Mouse (Mus musculus) embryonic facial prominence, embryonic 14.5 days (tissue): ENCODE data around the gene Dvl1. TPM values are rescaled to one million over a fixed set of nuclear protein-coding genes. Genes with fewer than 3 reads are reported as not detected.
A peak's percentile ranks its signal among the peaks of the same experiment; 100 is the strongest.

ENCODE experiments used
- ATAC-seq: fragments of 200-750 bp; cut with Nextera tagmentation; 2 replicates; pipeline ENCODE4 v1.8.0; 2017; ENCODE audit warnings: low read depth, moderate number of reproducible peaks, moderate TSS enrichment
- DNase-seq: peaks from one replicate; pipeline ENCODE4 v3.0.0-alpha.2; 2015; ENCODE audit warnings: low spot score
- H3K27ac ChIP-seq: fragments of 300-500 bp; sonication (generic); replicated peaks from 2 replicates; pipeline ENCODE4 v1.5.1; 2014; ENCODE audit warnings: low read depth, mild to moderate bottlenecking, low read length, moderate library complexity
- H3K27me3 ChIP-seq: fragments of 300-500 bp; sonication (generic); replicated peaks from 2 replicates; pipeline ENCODE4 v1.6.1; 2014; ENCODE audit warnings: low read length; ENCODE audit not compliant: control insufficient read depth, insufficient read depth
- H3K36me3 ChIP-seq: fragments of 300-500 bp; sonication (generic); 2 replicates; pipeline ENCODE4 v1.6.1; 2014; ENCODE audit warnings: low read length, mixed read lengths; ENCODE audit not compliant: control insufficient read depth, insufficient read depth
- H3K4me1 ChIP-seq: fragments of 300-500 bp; sonication (generic); 2 replicates; pipeline ENCODE4 v1.6.1; 2014; ENCODE audit warnings: antibody characterized with exemption, low read length; ENCODE audit not compliant: control insufficient read depth, insufficient read depth
- H3K4me2 ChIP-seq: fragments of 300-500 bp; sonication (generic); 2 replicates; pipeline ENCODE4 v1.6.1; 2014; ENCODE audit warnings: low read depth, mild to moderate bottlenecking, low read length, moderate library complexity, mixed read lengths
- H3K4me3 ChIP-seq: fragments of 300-500 bp; sonication (generic); 2 replicates; pipeline ENCODE4 v1.5.1; 2014; ENCODE audit warnings: low read depth, mild to moderate bottlenecking, low read length
- H3K9ac ChIP-seq: fragments of 300-500 bp; sonication (generic); 2 replicates; pipeline ENCODE4 v1.6.1; 2014; ENCODE audit warnings: low read depth, mild to moderate bottlenecking, low read length, moderate library complexity, mixed read lengths
- H3K9me3 ChIP-seq: fragments of 300-500 bp; sonication (generic); 2 replicates; pipeline ENCODE4 v1.6.1; 2016; ENCODE audit warnings: low read length; ENCODE audit not compliant: control insufficient read depth
- whole genome bisulfite sequencing: fragments of 180-500 bp; shearing (Covaris S2); extraction: QIAGEN DNeasy Blood & Tissue Kit; methylation state at CpG from one replicate; pipeline ENCODE4 v1.1.7; 2014; 5-methylcytosine and 5-hydroxymethylcytosine counted together
- polyA plus RNA-seq: library from polyadenylated mRNA; unstranded; fragments of >200 nt; fragmentation: Nextera tagmentation; extraction: Ambion mirVana; gene quantifications from 2 replicates; pipeline ENCODE4 v1.2.1, GENCODE M21; 2014

Gene Dvl1
- polyA plus RNA-seq, 1 experiment from 2014 or later, result 12.0 TPM

- Histone ChIP-seq H3K9me3 (no peaks in the 10 kb centered on the region), H3K4me3 (peak overlapping the region; percentile 95), H3K4me2 (peak overlapping the region; percentile 97), H3K36me3 (peaks cover 34% of the 10 kb centered on the region), H3K9ac (peak overlapping the region; percentile 86), H3K27ac (peak overlapping the region; percentile 94), H3K27me3 (no peaks in the 10 kb centered on the region), H3K4me1 (peaks cover 32% of the 10 kb centered on the region)
- DNase-seq, result peak; percentile 29
- whole genome bisulfite sequencing, result 5% methylated on average over 36 of the region's 37 CpGs
- ATAC-seq, result peak; percentile 16
These were observed 45.4 kb downstream of the Dvl1 start for GRCm38 (mm10) chr4:155892438-155893211.

GRCm38 (mm10) chr4:155893212-155893690 is 46.0 kb downstream of the Dvl1 start:
- DNase-seq (no peak), ATAC-seq (no peak)
- Histone ChIP-seq H3K4me3 (peak overlapping the region; percentile 95), H3K27ac (no peak overlapping the region), H3K36me3 (peaks cover 28% of the 10 kb centered on the region), H3K4me1 (peaks cover 32% of the 10 kb centered on the region), H3K4me2 (peak overlapping the region; percentile 97), H3K27me3 (no peaks in the 10 kb centered on the region), H3K9me3 (no peaks in the 10 kb centered on the region), H3K9ac (peak overlapping the region; percentile 86)
- WGBS, result 76% methylated on average over 7 of the region's 8 CpGs

- Histone ChIP-seq H3K9ac (peak overlapping the region; percentile 21; the same call in 1 of the 2 replicates), H3K4me2 (peak overlapping the region; percentile 97), H3K9me3 (no peaks in the 10 kb centered on the region), H3K27me3 (no peaks in the 10 kb centered on the region), H3K4me1 (peaks cover 32% of the 10 kb centered on the region), H3K36me3 (peaks cover 27% of the 10 kb centered on the region), H3K27ac (peak overlapping the region; percentile 52; the same call in 1 of the 2 replicates), H3K4me3 (peak overlapping the region; percentile 4)
- WGBS, result 20% methylated on average over 8 of the region's 8 CpGs
- ATAC-seq (no peak; the same call in 1 of the 2 replicates), DNase-seq (peak; percentile 63)
These were observed 47.2 kb downstream of the Dvl1 start for GRCm38 (mm10) chr4:155894311-155894881.

- no peak overlapping the region; the same call in 1 of the 2 replicates for H3K9ac ChIP-seq
These were observed 48.0 kb downstream of the Dvl1 start for GRCm38 (mm10) chr4:155895216-155895615.

GRCm38 (mm10) chr4:155895826-155896225 is 48.6 kb downstream of the Dvl1 start:
- Histone ChIP-seq H3K27me3 (no peaks in the 10 kb centered on the region), H3K4me3 (no peak overlapping the region)
- 87% methylated on average over 4 of the region's 4 CpGs for WGBS

More at GRCm38 (mm10) chr4:155895216-155895615, 48.0 kb downstream of the Dvl1 start:
- H3K27ac ChIP-seq, result 0 out of 2 replicates have a peak overlapping the region, but pooled peaks have one; percentile 33
- ATAC-seq (no peak), DNase-seq (peak; percentile 40)
- no peaks in the 10 kb centered on the region for H3K9me3 ChIP-seq
- WGBS, result 43% methylated on average over 6 of the region's 6 CpGs
- 0 out of 2 replicates have a peak overlapping the region, but pooled peaks have one; percentile 14 for H3K4me3 ChIP-seq
- H3K27me3 ChIP-seq, result no peaks in the 10 kb centered on the region
- peaks cover 32% of the 10 kb centered on the region for H3K4me1 ChIP-seq
- H3K4me2 ChIP-seq, result peak overlapping the region; percentile 97
- H3K36me3 ChIP-seq, result peaks cover 30% of the 10 kb centered on the region

GRCm38 (mm10) chr4:155896461-155896860 is 49.3 kb downstream of the Dvl1 start:
- peaks cover 25% of the 10 kb centered on the region for H3K4me1 ChIP-seq
- no peak overlapping the region for H3K27ac ChIP-seq
- peaks cover 42% of the 10 kb centered on the region for H3K36me3 ChIP-seq
- WGBS, result 98% methylated on average over 12 of the region's 12 CpGs
- H3K4me3 ChIP-seq, result no peak overlapping the region
- no peaks in the 10 kb centered on the region for H3K27me3 ChIP-seq
- H3K9me3 ChIP-seq, result no peaks in the 10 kb centered on the region
- DNase-seq (no peak), ATAC-seq (no peak)
- H3K4me2 ChIP-seq, result no peak overlapping the region
- no peak overlapping the region for H3K9ac ChIP-seq

More at GRCm38 (mm10) chr4:155895826-155896225, 48.6 kb downstream of the Dvl1 start:
- Histone ChIP-seq H3K4me2 (no peak overlapping the region), H3K9me3 (no peaks in the 10 kb centered on the region), H3K36me3 (peaks cover 35% of the 10 kb centered on the region), H3K9ac (no peak overlapping the region), H3K27ac (no peak overlapping the region), H3K4me1 (peaks cover 26% of the 10 kb centered on the region)
- ATAC-seq (no peak), DNase-seq (no peak)

GRCm38 (mm10) chr4:155898318-155898717 is 51.1 kb downstream of the Dvl1 start:
- ATAC-seq (no peak), DNase-seq (no peak)
- Histone ChIP-seq H3K9me3 (no peaks in the 10 kb centered on the region), H3K4me3 (no peak overlapping the region), H3K27me3 (no peaks in the 10 kb centered on the region), H3K27ac (no peak overlapping the region), H3K36me3 (peaks cover 60% of the 10 kb centered on the region), H3K9ac (no peak overlapping the region), H3K4me2 (no peak overlapping the region), H3K4me1 (peaks cover 21% of the 10 kb centered on the region)
- 95% methylated on average over 2 of the region's 2 CpGs for WGBS

GRCm38 (mm10) chr4:155899355-155899754 is 52.2 kb downstream of the Dvl1 start:
- WGBS, result 91% methylated on average over 7 of the region's 7 CpGs
- Histone ChIP-seq H3K36me3 (peaks cover 70% of the 10 kb centered on the region), H3K4me1 (peaks cover 11% of the 10 kb centered on the region), H3K4me3 (no peak overlapping the region), H3K27ac (no peak overlapping the region), H3K9me3 (no peaks in the 10 kb centered on the region), H3K9ac (no peak overlapping the region), H3K4me2 (no peak overlapping the region), H3K27me3 (no peaks in the 10 kb centered on the region)
- DNase-seq (no peak), ATAC-seq (no peak)
